Mouse (Mus musculus) small intestine, adult 2 months (tissue): ENCODE results near the gene E330034G19Rik.

Experiments used
- CTCF ChIP-seq: fragments of 200-500 bp; IDR thresholded peaks from 2 replicates; pipeline ENCODE4 v1.5.1; 2012; ENCODE audit warnings: low read depth, mild to moderate bottlenecking, control low read depth, inconsistent platforms, low read length, moderate library complexity, mixed read lengths; ENCODE audit not compliant: insufficient replicate concordance, insufficient read length; ENCODE audit errors: extremely low read depth
- POLR2A ChIP-seq: fragments of 200-500 bp; IDR thresholded peaks from 2 replicates; pipeline ENCODE4 v1.6.1; 2012; ENCODE audit warnings: low read depth, mild to moderate bottlenecking, control low read depth, inconsistent platforms, low read length, moderate library complexity

- 0 out of 2 replicates have a peak, but pooled peaks have one; percentile 32 for TF ChIP-seq CTCF
- TF ChIP-seq POLR2A: no peak
Observed at GRCm38 (mm10) chr14:24358295-24358951, 65.4 kb downstream of the E330034G19Rik start.
